Mouse (Mus musculus) bone marrow, adult 2 months (tissue): Measurements from ENCODE around the gene Tab1. TPM values are rescaled to one million over a fixed set of nuclear protein-coding genes. Genes with fewer than 3 reads are reported as not detected.

ENCODE experiments used
- H3K27ac ChIP-seq: fragments of 200-500 bp; 2 replicates; pipeline ENCODE4 v1.5.1; 2012; ENCODE audit warnings: low read depth, mild to moderate bottlenecking, control low read depth, inconsistent platforms, low read length; ENCODE audit not compliant: control insufficient read depth, poor library complexity, insufficient read depth
- H3K4me1 ChIP-seq: fragments of 200-500 bp; 2 replicates; pipeline ENCODE4 v1.6.1; 2011; ENCODE audit warnings: low read length; ENCODE audit not compliant: control insufficient read depth, insufficient read depth
- H3K4me3 ChIP-seq: fragments of 200-500 bp; replicated peaks from 2 replicates; pipeline ENCODE3; 2011; ENCODE audit warnings: mild to moderate bottlenecking, low read depth, low read length, control low read depth; ENCODE audit not compliant: control insufficient read depth
- CTCF ChIP-seq: fragments of 200-500 bp; IDR thresholded peaks from 2 replicates; pipeline ENCODE4 v1.5.1; 2011; ENCODE audit warnings: low read length, control low read depth; ENCODE audit not compliant: control insufficient read depth, insufficient read depth
- POLR2A ChIP-seq: fragments of 200-500 bp; IDR thresholded peaks from 2 replicates; pipeline ENCODE4 v1.6.1; 2011; ENCODE audit warnings: low read depth, mild to moderate bottlenecking, control low read depth, low read length, borderline replicate concordance; ENCODE audit not compliant: control insufficient read depth
- WGBS: fragments of 180-500 bp; shearing (Covaris S2); methylation state at CpG from one replicate; pipeline ENCODE4 v1.1.7; 2018; 5-methylcytosine and 5-hydroxymethylcytosine counted together
- polyA plus RNA-seq: library from polyadenylated mRNA; stranded (reverse); fragments of >200 nt; gene quantifications from 2 replicates; pipeline ENCODE4 v1.2.4, GENCODE M21; 2011; ENCODE audit warnings: low replicate concordance; ENCODE audit not compliant: missing spikeins, insufficient read depth, insufficient read length

Tab1 gene
- polyA plus RNA-seq, 1 experiment = 26.6 TPM

DNA sequence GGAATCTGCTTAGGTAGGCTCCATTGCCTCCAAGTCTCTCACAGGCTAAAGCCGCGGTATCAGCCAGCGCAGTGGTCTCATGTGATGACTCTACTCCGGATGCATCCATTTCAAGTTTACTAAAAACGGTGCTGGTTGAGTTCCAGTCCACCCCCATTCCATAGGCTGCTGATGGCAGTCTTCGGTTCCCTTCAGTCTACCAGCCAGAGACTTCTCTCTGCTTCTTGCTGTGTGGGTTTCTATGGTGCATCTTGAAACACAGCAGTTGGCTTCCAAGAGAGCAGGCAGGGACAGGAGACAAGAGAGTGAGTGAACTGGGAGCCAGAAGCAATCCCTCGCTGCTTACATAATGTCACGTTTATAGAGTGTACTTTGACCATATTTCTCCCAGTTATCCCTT lies 25.8 kb upstream of the Tab1 start:
- TF ChIP-seq CTCF (no peak), POLR2A (no peak)
- H3K27ac ChIP-seq = no peak overlapping the region
- 88% methylated on average over 8 of the region's 8 CpGs for WGBS

DNA sequence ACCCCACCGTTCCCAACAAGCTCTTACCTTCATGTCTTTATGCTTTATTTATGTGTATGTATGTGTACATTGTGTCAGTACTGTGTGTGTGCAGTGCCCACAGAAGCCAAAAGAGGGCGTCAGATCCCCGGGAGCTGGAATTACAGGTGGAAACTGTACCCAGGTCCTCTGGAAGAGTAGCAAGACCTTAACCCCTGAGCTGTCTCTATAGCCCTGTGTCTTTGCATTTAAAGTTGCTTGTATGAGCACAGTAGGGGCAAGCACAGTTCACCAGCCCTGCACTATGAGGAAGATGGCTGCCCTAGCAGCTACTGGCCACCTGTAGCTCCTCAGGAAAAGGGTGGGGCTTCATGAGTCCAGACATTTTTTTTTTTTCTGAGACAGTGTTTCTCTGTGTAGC lies 25.4 kb upstream of the Tab1 start:
- Histone ChIP-seq H3K4me1 (peaks cover 9% of the 10 kb centered on the region), H3K4me3 (no peak overlapping the region), H3K27ac (no peak overlapping the region)
- WGBS = 81% methylated on average over 3 of the region's 3 CpGs
- no peak for TF ChIP-seq POLR2A
- no peak for TF ChIP-seq CTCF

More for the DNA sequence above, 25.8 kb upstream of the Tab1 start:
- Histone ChIP-seq H3K4me3 (no peak overlapping the region), H3K4me1 (peaks cover 9% of the 10 kb centered on the region)

DNA sequence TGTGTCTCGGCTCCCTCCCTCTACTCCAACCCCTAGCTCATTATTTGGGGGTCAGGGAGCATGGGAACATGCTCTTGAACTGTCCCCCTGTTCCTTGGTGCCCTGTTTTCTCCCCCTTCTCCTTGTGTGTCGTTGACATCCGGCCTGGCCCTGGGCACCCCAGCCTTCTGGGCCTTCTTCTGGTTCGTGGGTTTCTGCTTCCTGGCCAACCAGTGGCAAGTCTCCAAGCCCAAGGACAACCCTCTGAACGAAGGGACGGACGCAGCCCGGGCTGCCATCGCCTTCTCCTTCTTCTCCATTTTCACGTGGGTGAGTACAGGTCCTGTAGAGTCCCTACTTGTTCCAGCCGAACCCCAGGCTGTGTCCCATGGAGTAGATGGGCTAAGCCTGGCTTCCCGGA lies 21.5 kb upstream of the Tab1 start:
- 30% methylated on average over 12 of the region's 12 CpGs for WGBS
- H3K4me3 ChIP-seq = no peak overlapping the region

DNA sequence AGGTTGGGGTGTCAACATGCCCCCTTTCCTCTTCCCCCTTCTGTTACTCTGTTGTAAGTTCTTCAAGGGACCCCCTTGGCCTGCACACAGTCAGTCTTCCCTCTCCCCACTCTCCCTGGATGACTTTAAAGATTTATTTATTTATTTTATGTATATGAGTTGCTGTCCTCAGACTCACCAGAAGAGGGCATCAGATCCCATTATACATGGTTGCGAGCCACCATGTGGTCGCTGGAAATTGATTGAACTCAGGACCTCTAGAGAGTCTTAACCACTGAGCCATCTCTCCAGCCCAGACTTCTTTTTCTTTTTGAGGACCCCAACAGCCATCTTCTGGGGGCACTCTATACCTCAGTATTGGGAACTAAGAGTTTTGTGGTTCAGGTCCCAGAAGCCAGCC lies 20.4 kb upstream of the Tab1 start:
- WGBS = 45% methylated on average over 2 of the region's 2 CpGs
- peaks cover 5% of the 10 kb centered on the region for H3K4me1 ChIP-seq
- H3K4me3 ChIP-seq = no peak overlapping the region
- H3K27ac ChIP-seq = no peak overlapping the region
- TF ChIP-seq POLR2A (no peak), CTCF (no peak)

More for the DNA sequence above, 21.5 kb upstream of the Tab1 start:
- H3K27ac ChIP-seq = no peak overlapping the region; the same call in 1 of the 2 replicates
- no peak for TF ChIP-seq CTCF
- TF ChIP-seq POLR2A = no peak
- H3K4me1 ChIP-seq = peaks cover 5% of the 10 kb centered on the region

DNA sequence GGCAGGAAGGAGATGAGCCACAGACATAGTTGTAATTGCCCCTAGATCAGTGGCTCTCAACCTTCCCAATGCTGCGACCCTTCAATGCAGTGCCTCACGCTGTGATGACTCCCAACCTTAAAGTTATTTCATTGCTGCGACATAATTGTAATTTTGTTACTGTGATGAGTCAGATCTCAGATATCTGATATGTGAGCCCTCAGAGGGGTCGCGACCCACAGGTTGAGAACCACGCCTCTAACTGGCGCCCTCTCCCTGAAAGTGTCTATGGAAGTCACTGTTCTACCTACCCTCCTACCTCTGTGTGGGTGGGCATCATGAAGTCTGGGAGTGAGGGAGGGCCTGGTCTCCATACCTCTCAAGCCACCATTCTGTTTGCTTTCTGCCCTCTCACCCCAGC lies 18.5 kb upstream of the Tab1 start:
- TF ChIP-seq CTCF (no peak), POLR2A (no peak)
- H3K27ac ChIP-seq = no peak overlapping the region
- no peak overlapping the region for H3K4me3 ChIP-seq
- WGBS = 87% methylated on average over 7 of the region's 7 CpGs
- peaks cover 2% of the 10 kb centered on the region for H3K4me1 ChIP-seq

DNA sequence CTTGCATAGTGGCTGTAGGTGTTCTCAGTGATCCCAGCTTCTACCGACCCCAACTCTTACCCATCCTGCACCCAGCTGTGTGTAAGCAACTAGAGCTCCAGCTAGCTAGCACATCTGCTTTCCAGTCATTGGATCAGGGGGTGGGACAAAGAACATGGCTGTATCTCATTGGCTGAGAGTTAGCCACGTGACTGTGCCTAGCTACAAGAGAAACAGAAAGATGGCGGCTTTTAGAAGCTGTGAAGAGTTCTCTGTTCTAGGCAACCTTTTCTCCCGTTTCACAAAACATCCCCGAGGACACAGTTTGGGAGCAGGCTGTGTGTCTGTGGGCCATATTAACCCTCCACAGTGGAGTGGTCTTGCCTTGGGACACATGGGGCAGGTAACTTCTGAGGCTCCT lies 17.7 kb upstream of the Tab1 start:
- Histone ChIP-seq H3K4me3 (no peak overlapping the region), H3K4me1 (peaks cover 2% of the 10 kb centered on the region), H3K27ac (no peak overlapping the region)
- TF ChIP-seq POLR2A (no peak), CTCF (no peak)
- 79% methylated on average over 5 of the region's 5 CpGs for WGBS

DNA sequence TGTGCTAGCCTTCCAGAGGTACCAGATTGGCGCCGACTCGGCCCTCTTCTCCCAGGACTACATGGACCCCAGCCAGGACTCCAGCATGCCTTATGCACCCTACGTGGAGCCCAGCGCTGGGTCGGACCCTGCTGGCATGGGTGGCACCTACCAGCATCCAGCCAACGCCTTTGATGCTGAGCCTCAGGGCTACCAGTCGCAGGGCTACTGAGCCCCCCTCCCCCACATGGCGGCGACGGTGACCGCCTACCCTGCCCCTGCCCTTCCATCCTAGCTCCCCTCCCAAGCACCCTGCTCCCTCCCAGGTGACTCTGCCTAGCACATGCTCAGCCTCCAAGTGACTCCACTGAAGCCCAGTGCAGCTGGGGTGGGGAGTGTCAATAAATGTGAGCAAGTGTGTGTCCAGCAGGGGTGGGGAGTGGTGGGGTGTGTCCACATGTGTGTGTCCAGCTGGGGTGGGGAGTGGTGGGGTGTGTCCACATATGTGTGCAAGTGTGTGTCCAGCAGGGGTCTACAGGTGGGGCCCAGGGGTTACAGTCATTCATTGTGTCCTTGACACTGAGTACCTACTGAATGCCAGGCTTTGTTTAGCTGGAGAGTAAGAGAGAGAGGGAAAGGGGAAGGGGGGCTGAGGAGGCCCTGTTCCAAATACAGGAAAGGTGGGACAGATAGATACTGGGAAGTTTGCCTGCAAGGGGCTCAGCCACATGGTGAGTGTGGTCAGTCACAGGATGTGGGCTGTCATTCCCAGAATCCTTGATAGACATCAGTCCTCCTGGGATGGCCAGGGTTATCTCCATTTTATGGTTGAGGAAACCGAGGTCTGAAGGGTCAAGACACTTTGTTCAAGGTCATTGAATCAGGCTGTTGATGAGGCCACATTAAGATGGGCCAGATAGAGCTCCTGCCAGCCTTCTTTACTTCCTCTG lies 16.8 kb upstream of the Tab1 start:
- Histone ChIP-seq H3K4me3 (no peak overlapping the region), H3K27ac (no peak overlapping the region), H3K4me1 (peaks cover 2% of the 10 kb centered on the region)
- 83% methylated on average over 13 of the region's 13 CpGs for WGBS
- TF ChIP-seq POLR2A = no peak
- TF ChIP-seq CTCF = no peak

DNA sequence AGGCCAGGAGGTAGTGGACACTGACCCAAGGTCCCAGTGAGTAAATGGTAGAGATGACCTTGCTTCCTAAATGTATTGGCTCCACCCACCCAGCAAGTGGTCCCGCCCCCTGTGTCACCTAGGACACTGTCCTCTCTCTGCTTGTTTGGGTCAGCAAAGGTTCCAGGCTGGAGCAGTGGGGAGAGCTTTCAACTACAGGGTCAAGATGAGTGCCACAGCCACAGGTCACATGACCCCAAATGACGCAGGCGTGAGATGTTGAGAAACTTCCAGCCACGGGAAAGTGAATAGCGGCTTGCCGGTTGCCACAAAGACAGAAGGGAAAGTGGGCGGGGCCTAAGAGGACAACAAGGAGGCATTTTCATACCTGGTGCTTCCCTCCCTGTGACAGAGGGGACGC lies 15.8 kb upstream of the Tab1 start:
- no peak overlapping the region for H3K4me3 ChIP-seq
- H3K4me1 ChIP-seq = no peaks in the 10 kb centered on the region; the same call in 1 of the 2 replicates
- TF ChIP-seq POLR2A (no peak), CTCF (no peak)
- no peak overlapping the region for H3K27ac ChIP-seq
- 50% methylated on average over 8 of the region's 8 CpGs for WGBS

DNA sequence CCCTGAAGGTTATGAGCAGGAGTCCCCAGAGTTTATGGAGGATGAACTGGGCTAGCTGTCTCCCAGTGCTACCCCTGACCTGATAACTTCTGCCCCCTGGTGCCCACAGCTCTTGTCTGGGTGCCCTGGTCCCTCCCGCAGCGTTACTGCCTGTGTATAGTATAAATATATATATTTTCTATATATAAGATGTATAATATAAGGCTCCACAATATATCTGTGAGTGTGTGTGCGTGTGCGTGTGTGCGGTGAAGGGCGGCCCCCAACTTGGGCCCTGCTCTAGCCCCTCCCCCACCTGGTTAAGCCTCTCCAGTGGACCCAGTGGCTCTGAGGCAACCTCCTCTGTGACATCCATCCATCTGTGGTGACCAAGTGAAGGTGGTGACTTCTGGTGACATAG lies 13.9 kb upstream of the Tab1 start:
- no peak for TF ChIP-seq CTCF
- no peak for TF ChIP-seq POLR2A
- H3K4me1 ChIP-seq = no peaks in the 10 kb centered on the region; the same call in 1 of the 2 replicates
- no peak overlapping the region for H3K27ac ChIP-seq
- H3K4me3 ChIP-seq = no peak overlapping the region
- WGBS = 84% methylated on average over 6 of the region's 6 CpGs
